Mouse (Mus musculus) heart, adult 2 months (tissue): ENCODE data around the gene Crtc3. TPM values are rescaled to one million over a fixed set of nuclear protein-coding genes. Genes with fewer than 3 reads are reported as not detected.

ENCODE experiments used
- DNase-seq, 2 experiments: peaks; one replicate each; pipeline ENCODE4 v3.0.0; 2021
- H3K27ac ChIP-seq: fragments of 200-600 bp; 2 replicates; pipeline ENCODE4 v1.8.1; 2022
- H3K27me3 ChIP-seq: fragments of 200-500 bp; 2 replicates; pipeline ENCODE4 v1.6.1; 2012; ENCODE audit warnings: mild to moderate bottlenecking, low read length, inconsistent platforms, mixed read lengths; ENCODE audit not compliant: control insufficient read depth, insufficient read depth
- H3K36me3 ChIP-seq: fragments of 200-500 bp; 2 replicates; pipeline ENCODE4 v1.6.1; 2012; ENCODE audit warnings: low read length, inconsistent platforms; ENCODE audit not compliant: control insufficient read depth, insufficient read depth
- H3K4me1 ChIP-seq: fragments of 200-500 bp; 2 replicates; pipeline ENCODE4 v1.6.1; 2011; ENCODE audit warnings: low read length; ENCODE audit not compliant: control insufficient read depth, insufficient read depth
- H3K4me3 ChIP-seq: fragments of 200-600 bp; 2 replicates; pipeline ENCODE4 v1.8.1; 2022
- H3K79me2 ChIP-seq: fragments of 200-500 bp; replicated peaks from 2 replicates; pipeline ENCODE4 v1.6.1; 2012; ENCODE audit warnings: mild to moderate bottlenecking, inconsistent platforms, low read length, moderate library complexity, mixed read lengths; ENCODE audit not compliant: control insufficient read depth, insufficient read depth
- H3K9ac ChIP-seq: fragments of 200-500 bp; 2 replicates; pipeline ENCODE4 v1.6.1; 2012; ENCODE audit warnings: low read depth, mild to moderate bottlenecking, control low read depth, inconsistent platforms, low read length, mixed read lengths
- CTCF ChIP-seq: fragments of 200-600 bp; IDR thresholded peaks from 2 replicates; pipeline ENCODE4 v1.8.1; 2022; ENCODE audit warnings: antibody characterized with exemption, mild to moderate bottlenecking, moderate library complexity
- EP300 ChIP-seq: fragments of 200-500 bp; IDR thresholded peaks from 2 replicates; pipeline ENCODE4 v1.6.1; 2011; ENCODE audit warnings: low read depth, low read length, control low read depth; ENCODE audit not compliant: insufficient read depth
- POLR2A ChIP-seq: fragments of 200-500 bp; IDR thresholded peaks from 2 replicates; pipeline ENCODE4 v1.6.1; 2011; ENCODE audit warnings: mild to moderate bottlenecking, low read depth, low read length, control low read depth; ENCODE audit not compliant: insufficient read depth
- WGBS: fragments of 180-500 bp; shearing (Covaris S2); methylation state at CpG from one replicate; pipeline ENCODE4 v1.1.7; 2018; 5-methylcytosine and 5-hydroxymethylcytosine counted together
- intact Hi-C: fragments of 180-260 bp; cut with DNase I; formaldehyde crosslinking; loops from one replicate; pipeline ENCODE4 v1.15.1; 2025
- polyA plus RNA-seq: library from polyadenylated mRNA; depleted of rRNA; stranded (reverse); fragments of >200 nt; gene quantifications from 2 replicates; pipeline ENCODE4 v1.2.3, GENCODE M21; 2012
- total RNA-seq, 2 experiments: library from RNA; stranded (reverse); gene quantifications; 2 replicates each; pipeline ENCODE4 v1.2.3; 2021

Gene Crtc3
- total and polyA plus RNA-seq, 3 experiments = 11.0 to 14.3 (median 12.9) TPM

- Histone ChIP-seq H3K9ac (no peak overlapping the region; the same call in 1 of the 2 replicates), H3K4me3 (no peak overlapping the region), H3K27me3 (no peaks in the 10 kb centered on the region), H3K36me3 (peaks cover 6% of the 10 kb centered on the region), H3K4me1 (peaks cover 11% of the 10 kb centered on the region), H3K27ac (peak overlapping the region; percentile 49), H3K79me2 (no peaks in the 10 kb centered on the region)
- DNase-seq = peak; percentile 62 to 79
- TF ChIP-seq POLR2A = no peak
- no peak for TF ChIP-seq CTCF
- TF ChIP-seq EP300 = no peak
- WGBS = 34% methylated on average over 8 of the region's 8 CpGs
- intact Hi-C loops = no loop called here
Observed at GRCm38 (mm10) chr7:80628708-80629183, 59.9 kb downstream of the Crtc3 start.

GRCm38 (mm10) chr7:80626943-80627342 is 61.7 kb downstream of the Crtc3 start:
- 62% methylated on average over 5 of the region's 5 CpGs for WGBS
- Histone ChIP-seq H3K4me3 (no peak overlapping the region), H3K36me3 (peaks cover 7% of the 10 kb centered on the region), H3K27ac (0 out of 2 replicates have a peak overlapping the region, but pooled peaks have one; percentile 2), H3K9ac (no peak overlapping the region), H3K27me3 (no peaks in the 10 kb centered on the region), H3K4me1 (peaks cover 9% of the 10 kb centered on the region), H3K79me2 (no peaks in the 10 kb centered on the region)
- intact Hi-C loops = no loop called here
- TF ChIP-seq CTCF (no peak), EP300 (no peak), POLR2A (no peak)
- DNase-seq = no peak

- peak in 1 of 2 experiments; percentile 33 for DNase-seq
- H3K9ac ChIP-seq = no peak overlapping the region
- peak overlapping the region; percentile 36 for H3K27ac ChIP-seq
- H3K36me3 ChIP-seq = peaks cover 8% of the 10 kb centered on the region
- intact Hi-C loops = no loop called here
- no peak for TF ChIP-seq EP300
- no peaks in the 10 kb centered on the region for H3K27me3 ChIP-seq
- H3K4me1 ChIP-seq = peaks cover 6% of the 10 kb centered on the region
- H3K79me2 ChIP-seq = no peaks in the 10 kb centered on the region; the same call in 1 of the 2 replicates
- no peak overlapping the region for H3K4me3 ChIP-seq
- WGBS = 52% methylated on average over 7 of the region's 7 CpGs
Observed at GRCm38 (mm10) chr7:80625841-80626240, 62.8 kb downstream of the Crtc3 start.

- WGBS = 94% methylated on average over 5 of the region's 5 CpGs
- Histone ChIP-seq H3K4me3 (no peak overlapping the region), H3K27ac (no peak overlapping the region), H3K4me1 (peaks cover 4% of the 10 kb centered on the region), H3K79me2 (no peaks in the 10 kb centered on the region; the same call in 1 of the 2 replicates), H3K9ac (no peak overlapping the region), H3K36me3 (peaks cover 2% of the 10 kb centered on the region; the same call in 1 of the 2 replicates), H3K27me3 (no peaks in the 10 kb centered on the region)
- no peak for TF ChIP-seq POLR2A
- TF ChIP-seq CTCF = no peak
- no peak for TF ChIP-seq EP300
- DNase-seq = no peak
- intact Hi-C loops = no loop called here
Observed at GRCm38 (mm10) chr7:80623276-80623675, 65.4 kb downstream of the Crtc3 start.

GRCm38 (mm10) chr7:80616096-80616495 is 72.6 kb downstream of the Crtc3 start:
- no peak for DNase-seq
- WGBS = 76% methylated on average over 9 of the region's 9 CpGs
- intact Hi-C loops = no loop called here
- Histone ChIP-seq H3K9ac (no peak overlapping the region), H3K27me3 (no peaks in the 10 kb centered on the region), H3K4me3 (no peak overlapping the region), H3K79me2 (no peaks in the 10 kb centered on the region), H3K4me1 (peaks cover 4% of the 10 kb centered on the region), H3K27ac (no peak overlapping the region), H3K36me3 (no peaks in the 10 kb centered on the region)
- TF ChIP-seq EP300 (no peak), CTCF (peak; percentile 14; the same call in 1 of the 2 replicates)

- Histone ChIP-seq H3K27me3 (no peaks in the 10 kb centered on the region), H3K4me1 (peaks cover 4% of the 10 kb centered on the region), H3K27ac (peak overlapping the region; percentile 11; the same call in 1 of the 2 replicates), H3K36me3 (no peaks in the 10 kb centered on the region), H3K79me2 (no peaks in the 10 kb centered on the region), H3K4me3 (no peak overlapping the region), H3K9ac (no peak overlapping the region)
- 96% methylated on average over 3 of the region's 3 CpGs for WGBS
- intact Hi-C loops = loop anchor here (5.0 kb wide), 1 partner anchor 73 kb away; the partner anchor contains the start of gene Crtc3
- TF ChIP-seq EP300 (no peak), POLR2A (no peak), CTCF (no peak)
- DNase-seq = no peak
Observed at GRCm38 (mm10) chr7:80614042-80614441, 74.6 kb downstream of the Crtc3 start.
